Mouse (Mus musculus): ENCODE measurements around the gene Ptpn3.
"Not testable (repeated sequence)": the region's sequence is repeated elsewhere in the genome, so short reads cannot be mapped to it uniquely, and the experiment has no call there.

Gene Ptpn3

DNA sequence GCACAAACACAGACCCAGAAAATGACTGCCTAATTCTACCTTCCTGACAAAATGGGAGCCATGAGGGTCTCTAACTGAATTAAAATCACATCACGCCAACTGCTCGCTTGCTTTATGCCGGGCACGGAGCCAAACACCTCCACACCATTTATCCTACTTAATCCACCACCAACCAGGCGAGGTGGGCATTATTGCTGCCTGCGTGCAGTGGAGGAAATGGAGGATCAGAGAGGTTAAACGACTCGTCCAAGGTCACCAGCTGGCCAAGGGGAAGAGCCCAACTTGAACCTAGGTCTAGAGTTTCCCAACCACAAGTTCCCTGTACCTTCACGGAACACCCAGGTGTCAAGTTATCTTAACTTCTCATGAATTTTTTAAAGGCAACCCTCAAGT, 2.3 kb downstream of the Ptpn3 start:
- peak in 1 of 2 experiments; percentile 15 for DNase-seq

DNA sequence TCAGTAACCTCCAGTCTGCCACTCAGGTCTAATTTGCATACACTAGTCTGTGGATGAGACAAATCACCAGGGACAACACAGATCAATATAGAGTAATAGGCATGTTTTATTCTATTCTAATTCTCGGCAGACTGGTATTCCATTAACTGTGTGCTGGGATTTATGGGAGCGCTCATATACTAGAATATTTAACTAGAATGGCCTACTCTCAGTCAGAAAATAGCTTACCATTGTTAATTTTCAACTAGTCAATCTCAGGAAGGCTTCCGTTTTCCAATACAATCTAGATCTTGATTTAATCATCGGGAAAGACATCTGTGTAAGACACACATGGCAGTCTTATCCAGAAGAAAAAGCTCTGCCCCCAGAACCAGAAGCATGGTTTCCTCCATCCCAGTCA, 3.5 kb downstream of the Ptpn3 start:
- no peak for DNase-seq

DNA sequence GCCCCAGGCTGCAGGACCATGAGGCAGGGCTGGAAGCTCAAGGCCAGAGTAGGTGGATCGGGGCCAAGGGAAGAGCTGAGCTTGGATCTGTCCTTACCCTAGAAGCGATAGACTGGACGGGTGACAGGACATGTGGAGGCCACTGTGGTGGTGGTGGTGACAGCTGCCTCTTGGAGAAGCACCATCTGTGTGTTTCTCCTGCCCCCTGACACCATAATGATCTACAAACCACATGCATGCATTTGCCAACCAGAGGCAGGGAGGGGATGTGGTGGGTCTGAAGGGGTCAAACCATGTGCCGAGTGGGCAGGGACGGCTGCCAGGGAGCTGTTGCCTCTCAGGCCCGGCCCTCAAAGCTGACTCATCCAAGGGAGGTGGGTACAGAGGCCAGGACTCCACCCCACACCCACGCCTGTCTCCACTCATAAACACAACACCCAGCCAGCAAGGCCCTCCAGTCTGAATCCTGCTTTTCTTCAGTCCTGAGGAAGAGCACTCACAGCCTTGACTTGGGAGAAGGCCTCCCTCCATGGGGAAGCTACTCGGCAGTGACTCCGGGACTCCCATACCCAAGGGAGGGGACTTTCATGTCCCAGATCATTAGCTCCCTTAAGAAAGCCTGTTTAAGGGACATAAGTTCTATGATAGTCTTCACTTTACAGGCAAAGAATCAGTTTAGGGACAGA, 6.5 kb downstream of the Ptpn3 start:
- peak; percentile 86 to 89 for DNase-seq

DNA sequence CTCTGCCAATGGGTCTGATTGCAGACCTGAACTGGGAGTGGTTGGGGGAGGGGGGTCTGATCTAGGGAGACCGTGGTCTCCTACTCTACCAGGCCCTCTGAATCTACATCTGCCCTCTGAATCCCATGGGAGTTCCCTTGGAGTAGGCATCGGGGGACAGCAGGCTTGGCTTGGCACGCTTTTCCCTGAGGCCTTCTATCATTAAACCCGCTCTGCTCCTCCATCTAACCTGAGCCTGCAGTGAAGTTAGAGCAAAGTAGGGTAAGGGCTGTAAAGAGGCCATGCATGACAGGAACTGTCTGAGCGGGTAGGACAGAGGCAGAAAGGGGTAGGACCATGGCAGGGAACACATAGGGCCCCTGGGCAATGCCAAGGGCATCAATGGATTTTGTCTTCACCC, 9.0 kb downstream of the Ptpn3 start:
- DNase-seq = no peak

DNA sequence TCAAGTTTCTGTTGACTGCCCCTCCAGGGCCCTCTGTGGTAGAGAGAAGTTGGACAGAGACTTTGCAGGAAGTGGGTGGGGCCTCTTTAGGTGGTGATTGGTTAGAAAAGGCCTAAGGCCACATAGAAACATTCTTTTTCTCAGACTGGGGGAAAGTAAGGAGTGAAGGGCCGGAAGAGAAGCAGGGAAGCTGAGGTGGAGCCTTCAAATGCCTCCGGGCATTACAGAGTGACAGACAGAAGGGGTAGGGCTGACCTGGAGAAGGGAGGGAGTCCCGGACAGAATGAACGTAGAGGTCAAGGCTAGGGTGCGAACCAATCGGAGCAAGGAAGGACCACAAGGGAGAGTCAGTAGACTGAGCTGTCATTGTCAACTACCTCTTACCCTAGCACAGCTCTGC, 11.6 kb downstream of the Ptpn3 start:
- DNase-seq = no peak

DNA sequence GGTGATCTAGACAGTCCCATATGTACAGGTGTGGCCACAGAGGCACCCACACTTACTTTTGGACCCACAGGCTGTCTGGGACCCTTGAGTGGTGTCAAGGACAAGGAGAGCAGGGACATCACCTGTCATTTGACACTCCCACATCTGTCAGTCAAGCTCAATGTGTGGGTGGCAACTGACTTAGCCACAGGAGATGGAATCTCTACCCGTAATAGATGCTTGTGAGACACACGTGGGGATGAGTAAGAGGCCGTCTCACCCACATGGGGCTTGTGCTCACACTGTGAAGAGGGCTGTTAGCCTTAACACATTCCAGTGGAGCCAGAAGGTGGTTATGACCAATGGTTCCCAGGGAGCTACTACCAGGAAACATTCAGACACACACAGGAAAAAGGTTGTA, 13.8 kb downstream of the Ptpn3 start:
- DNase-seq = no peak

DNA sequence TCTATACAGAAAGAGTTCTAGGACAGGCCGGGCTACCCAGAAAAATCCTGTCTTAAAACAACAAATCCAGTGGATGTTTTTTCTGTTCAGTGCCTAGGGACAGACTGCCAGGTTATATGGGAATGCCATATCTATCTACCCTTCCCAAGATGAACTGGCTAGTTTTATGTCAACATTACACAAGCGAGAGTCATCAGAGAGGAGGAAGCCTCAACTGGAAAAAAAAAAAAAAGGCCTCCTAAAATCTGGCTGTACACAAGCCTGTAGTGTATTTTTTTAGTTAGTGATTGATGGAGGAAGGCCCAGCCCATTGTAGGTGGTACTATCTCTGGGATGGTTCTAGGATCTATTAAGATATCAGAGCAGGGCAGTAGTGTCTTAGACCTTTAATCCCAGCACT, 16.4 kb downstream of the Ptpn3 start:
- DNase-seq = no peak

DNA sequence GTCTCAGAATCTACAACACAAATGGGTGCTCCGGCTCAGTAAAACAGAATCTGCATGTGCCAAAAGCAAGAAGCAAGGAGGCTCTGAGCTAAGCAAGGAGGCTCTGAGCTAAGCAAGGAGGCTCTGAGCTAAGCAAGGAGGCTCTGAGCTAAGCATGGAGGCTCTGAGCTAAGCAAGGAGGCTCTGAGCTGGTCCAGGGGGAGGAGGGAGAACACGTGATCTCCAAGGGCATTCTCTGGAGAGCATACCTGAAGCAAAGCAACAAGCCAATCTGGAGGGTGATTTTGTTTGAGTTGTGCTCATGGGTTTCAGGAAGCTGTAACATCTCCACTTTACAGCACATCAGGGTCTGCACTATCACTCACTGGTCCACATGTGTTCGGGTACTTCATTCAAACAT, 18.4 kb downstream of the Ptpn3 start:
- peak in 1 of 2 experiments; percentile 45 for DNase-seq

DNA sequence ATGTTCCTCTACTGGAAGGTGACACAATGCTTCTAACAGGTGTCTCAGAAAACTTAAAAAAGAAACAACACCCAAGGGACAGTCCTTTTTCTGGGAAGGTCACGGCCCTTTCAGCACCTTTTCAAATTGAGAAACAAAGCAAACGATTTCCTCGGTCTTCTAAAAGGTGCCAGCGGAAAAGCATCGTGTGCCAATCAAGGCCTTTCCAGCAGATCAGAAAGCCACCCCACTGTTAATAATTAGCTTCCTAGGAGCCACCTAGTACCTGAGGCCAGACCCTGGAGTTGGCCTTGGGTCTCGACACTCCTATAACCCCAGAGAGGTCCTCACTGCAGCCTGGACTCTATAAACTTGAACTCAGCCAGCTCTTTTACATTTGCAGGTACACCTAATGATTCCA, 19.0 kb downstream of the Ptpn3 start:
- DNase-seq = no peak

DNA sequence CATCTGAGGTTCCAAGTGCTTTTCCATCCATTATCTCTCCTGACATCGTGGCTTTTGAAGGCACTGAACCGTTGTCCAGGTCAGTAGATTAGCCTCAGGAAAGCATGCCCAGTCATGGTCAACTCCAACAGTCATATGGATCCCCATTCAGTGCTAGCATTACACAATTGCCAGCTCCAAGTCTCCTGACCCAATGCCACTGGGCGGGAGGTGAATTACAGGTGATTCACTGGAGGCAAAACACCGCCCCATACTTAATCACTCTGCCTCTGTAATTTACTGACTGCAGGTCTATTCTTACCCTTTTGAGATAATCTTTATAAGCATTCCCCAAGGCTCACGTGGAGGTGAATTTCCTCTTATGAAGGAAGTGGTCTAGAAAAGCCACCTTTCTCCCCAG, 19.5 kb downstream of the Ptpn3 start:
- DNase-seq = peak in 1 of 2 experiments; percentile 50

DNA sequence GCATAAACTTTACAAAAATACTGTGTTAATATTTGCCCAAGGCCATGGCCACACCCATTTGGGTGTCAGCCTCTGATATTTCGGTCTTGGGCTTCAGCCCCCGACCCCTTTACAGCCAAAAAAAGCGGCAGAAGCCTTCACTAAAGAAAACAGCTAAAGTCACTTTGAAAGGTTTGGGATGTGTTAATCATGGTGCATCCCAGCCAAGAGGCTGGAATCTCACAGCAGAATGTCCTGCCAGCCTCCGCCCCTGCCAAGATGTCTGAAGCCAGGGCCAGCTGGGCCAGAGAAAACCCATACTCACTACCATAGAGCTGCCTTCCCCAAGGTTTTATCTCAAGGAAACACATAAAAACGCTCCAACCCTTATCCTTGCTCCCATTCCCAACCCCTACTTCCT, 20.7 kb downstream of the Ptpn3 start:
- peak in 1 of 2 experiments; percentile 43 for DNase-seq

DNA sequence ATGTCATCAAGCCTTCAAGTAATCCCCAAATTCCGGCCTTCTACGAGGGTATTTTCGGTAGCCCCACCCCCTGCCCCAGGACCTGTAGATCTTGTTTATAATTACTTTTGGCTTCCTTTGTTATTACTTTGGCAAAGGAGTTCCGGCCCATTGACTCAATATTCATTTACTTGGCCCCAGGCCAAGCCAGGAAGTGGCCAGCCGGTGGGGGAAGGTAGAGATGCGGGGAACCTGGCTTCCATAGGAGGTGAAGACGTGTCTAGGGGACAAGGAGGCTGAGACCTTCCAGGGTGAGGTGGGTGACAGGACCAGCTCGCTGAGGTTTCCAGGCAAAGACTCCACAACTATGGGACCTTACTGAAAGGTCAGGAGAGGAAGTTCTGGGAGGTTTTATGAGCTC, 22.4 kb downstream of the Ptpn3 start:
- DNase-seq = peak; percentile 62 to 74

DNA sequence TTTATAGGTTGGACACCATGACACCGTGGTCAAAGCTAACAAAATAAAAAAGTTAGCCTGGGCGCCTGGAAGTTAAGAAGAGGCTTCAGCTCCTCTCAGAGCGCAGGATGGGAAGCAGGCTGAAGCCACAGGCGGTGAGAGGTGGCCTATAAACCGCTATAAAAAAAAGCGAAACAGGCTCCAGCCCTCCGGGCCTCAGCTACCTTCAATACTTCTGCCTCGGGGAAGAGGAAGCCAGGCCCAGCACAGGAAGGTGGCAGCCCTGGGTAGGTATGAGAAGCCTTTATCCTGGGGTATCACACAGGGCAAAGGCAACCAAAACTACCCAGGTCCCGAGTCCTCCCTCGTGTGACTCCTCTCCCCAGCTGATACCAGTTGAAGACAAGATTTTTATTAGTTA, 22.8 kb downstream of the Ptpn3 start:
- DNase-seq = no peak

DNA sequence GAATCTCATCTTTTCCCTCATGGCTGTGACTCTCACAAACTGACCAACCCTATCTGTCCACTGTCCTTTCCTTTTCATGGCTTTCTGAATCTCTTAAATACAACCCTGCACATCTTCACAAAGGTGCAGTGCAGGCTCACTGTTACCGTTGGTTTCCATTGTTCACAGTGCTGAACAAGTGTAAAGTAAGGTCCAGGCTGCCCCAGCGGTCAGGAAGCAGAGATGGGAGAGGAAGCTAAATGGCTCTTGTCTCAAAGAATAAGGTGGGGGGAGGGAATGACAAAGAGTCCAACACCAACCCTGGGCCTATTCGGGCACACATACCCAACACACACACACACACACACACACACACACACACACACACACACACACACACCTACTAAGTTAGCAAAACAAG, 24.0 kb downstream of the Ptpn3 start:
- no peak for DNase-seq

DNA sequence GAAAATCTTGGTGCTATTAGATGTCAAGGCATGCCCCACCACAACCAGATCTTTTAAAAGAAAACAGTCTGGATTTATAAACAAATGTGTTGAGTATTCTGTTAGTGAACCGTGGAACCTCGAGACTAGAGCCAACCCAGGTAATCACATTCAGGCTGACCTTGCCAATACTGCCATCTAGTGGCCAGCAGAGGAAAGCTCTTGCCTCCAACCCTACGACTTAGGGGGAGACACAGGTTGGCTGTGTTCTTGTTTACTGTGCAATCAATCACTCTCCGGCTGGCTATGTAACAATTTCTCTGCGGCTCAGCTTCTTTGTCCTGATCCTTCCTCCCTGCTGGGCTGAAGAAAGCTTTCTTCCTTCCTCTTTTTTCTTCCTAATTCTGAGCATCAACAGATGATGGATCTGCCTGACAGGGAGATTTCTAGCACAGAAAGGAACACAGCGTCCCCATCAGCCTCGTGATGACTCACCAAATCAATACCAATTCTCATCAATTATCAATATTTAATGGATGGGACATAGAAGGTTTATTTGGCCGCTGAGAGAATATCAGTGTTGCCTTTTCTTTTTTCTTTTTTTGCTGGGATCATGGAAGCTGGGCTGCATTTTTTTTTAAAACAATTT, 26.4 kb downstream of the Ptpn3 start:
- DNase-seq = peak; percentile 68 to 80

DNA sequence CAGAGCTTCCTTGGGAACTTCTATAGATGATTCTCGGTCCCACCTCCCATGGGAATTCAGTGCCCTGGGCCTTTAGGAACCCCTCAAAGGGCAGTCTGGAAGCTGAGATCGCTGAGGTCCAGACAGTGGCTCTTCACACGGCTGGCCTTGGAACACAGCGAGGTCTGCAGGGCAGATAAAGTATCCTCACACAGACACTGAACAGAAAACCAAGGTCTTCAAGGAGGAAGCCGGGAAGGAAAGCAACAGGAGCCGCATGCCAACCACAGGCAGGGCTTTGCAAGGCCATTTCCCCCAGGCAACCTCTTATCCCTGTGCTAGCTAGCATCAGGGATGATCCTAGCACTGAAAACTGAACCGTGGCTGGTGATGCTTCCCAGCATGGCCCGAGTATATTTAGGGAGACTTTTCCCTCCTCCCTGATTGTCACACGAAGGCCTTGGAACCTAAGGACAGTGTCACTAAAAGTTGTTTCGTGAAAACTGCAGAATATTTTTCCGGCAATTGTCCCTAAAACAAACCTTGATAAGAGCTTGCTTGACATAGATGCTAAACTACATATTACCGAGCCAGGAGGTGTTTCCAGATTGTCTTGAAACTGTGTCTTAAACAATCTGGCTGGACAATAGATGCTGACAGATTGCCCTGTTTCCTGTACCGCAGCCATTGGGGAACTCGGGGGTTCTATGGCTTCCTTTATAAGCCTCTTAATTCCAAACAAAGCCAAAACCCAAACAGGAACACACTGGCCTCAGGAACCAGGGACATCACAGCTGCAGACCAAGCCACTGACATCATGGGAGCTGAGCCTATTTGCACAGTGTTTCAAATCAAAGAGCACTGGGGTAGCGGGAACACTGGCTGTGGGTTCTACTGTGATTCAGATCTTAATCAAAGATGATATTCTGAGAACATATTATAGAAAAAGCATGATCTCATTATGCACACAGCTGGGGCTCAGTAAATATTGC, 27.8 kb downstream of the Ptpn3 start:
- no peak for DNase-seq

DNA sequence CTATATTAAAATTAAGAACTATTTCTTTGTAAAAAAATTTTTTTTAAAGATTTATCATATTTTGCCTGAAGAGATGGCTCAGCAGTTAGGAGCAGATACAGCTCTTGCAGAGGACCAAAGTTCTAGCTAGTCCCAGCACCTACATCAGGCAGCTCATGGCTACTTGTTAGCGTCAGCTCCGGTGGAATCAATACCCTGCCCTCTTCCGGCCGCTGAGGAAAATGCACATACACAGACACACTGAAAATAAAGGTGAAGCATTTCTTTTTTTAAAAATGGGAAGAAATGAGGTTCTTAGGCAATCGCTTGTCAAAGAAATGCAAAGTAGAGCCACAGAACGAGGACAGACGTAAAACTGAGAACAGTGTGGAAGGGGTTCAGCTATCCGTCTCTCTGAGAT, 30.6 kb downstream of the Ptpn3 start:
- DNase-seq = no peak

DNA sequence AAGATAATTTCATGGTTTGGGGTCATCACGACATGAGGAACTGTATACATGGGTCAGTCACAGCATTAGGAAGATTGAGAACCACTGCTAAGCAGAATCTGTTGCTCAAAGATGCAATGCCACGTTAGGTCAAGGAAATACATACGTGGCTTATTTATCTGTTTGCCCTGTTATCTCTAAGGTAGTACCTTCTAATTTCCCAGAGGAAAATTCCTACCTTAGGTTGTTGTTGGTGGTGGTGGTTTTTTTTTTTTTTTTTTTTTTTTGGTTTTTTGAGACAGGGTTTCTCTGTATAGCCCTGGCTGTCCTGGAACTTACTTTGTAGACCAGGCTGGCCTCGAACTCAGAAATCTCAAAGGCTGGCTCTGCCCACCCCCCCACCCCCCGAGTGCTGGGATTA, 31.1 kb downstream of the Ptpn3 start:
- not testable (repeated sequence) for DNase-seq

DNA sequence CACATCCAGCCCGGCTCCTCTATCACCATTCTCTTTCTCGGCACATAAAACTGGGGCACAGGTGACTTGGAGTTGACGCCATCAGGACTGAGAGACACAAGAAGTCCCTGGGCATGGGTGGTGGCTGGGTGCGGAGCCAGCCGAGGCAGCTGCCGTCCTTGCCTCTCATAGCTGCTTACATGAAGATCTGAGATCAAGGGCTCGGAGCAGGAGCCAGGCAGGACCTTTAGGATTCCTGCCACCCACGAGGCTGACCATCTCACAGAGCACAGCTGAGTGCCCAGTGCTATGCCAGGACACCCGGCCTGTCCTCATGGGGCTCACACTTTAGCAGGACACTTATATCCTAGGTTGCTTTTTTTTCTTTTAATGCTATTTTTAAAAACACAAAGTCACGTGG, 32.3 kb downstream of the Ptpn3 start:
- DNase-seq = no peak

DNA sequence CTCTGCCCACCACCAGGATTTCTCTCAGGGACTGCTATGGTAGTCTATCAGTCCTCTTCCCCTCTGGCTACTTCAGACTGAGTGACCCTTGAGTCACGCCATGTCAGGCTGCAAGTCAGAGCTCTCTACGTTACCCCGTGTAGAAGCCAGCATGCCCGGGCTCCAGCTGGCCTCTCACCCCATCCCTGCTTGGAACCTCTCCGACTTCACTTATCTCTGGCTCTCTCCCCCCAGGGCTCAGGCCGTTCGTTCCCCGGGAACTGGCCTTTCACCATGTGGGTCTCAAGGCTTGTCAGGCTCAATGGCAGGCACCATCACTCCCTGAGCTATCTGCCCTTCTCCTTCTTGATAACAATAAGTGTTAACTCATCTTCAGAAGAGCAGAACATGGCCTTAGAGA, 33.3 kb downstream of the Ptpn3 start:
- no peak for DNase-seq

DNA sequence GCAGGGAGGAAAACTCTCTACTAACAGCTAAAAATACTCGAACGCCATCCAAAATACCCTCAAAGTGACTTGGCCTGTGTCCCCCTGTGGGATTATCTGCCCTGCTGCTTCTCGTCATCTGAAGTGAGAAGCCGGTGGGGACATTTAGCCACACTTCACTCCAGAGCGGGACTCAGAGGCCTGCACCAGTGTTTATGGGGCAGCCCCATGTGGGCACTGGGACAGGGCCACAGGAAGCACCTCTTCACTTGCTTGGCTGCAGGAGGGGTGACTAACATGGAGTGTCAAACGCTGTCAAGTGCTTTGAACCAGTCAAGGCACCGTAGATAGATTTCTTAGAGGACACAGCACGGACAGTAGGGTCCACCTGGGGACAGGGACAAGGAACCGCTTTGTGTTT, 35.2 kb downstream of the Ptpn3 start:
- DNase-seq = no peak

DNA sequence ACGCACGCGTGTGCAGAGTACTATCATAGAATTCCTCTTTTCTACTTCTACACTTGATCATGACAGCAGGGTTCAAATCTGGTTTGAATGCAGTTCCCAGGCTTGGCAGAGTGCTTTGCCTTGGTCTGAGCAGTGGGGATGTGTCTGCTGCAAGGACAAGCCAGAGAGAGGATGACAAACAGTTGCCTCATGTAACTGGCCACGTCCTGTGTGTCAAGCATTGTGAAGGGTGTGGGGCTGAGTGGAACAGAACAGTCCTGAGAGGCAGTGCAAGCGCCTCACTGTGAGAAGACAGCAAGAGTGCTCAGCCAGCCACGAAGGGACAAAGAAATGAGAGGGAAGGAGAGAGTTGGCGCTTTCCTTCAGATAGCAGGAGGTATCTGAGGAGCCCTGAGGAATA, 37.9 kb downstream of the Ptpn3 start:
- DNase-seq = no peak

DNA sequence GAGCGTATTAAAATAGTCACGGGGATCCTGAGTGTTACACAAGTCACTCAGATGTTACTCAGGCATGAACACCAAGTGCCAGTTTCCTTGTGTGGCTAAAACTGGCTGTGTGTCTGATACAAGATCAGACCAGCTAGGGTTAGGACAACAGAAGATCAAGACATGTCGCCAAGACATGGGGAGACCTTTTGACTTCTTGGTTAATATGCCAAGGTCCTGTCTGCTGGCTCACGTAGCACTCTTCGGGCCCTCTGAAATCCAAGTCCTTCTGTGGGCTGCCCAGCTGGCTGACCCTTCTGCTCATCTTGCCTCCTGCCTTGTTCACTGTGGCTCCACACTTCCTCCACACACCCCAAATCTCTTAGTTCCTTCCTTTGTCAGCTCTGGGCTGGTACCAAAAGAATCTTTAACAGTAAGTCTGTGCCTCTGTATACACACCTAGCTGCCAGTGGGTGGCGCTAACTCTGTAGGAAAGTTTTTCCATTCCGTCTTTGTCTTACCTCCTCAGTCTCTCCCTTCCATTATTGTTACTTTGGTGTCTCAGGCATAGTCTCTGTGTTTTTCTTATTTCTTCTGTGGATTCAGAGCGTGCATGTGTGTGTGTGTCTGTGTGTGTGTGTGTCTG, 38.5 kb downstream of the Ptpn3 start:
- peak in 1 of 2 experiments; percentile 42 for DNase-seq

Measured in lung, adult 18-20 months (tissue).